Mouse (Mus musculus): ENCODE results near the gene Rbm38.

Gene Rbm38

DNA sequence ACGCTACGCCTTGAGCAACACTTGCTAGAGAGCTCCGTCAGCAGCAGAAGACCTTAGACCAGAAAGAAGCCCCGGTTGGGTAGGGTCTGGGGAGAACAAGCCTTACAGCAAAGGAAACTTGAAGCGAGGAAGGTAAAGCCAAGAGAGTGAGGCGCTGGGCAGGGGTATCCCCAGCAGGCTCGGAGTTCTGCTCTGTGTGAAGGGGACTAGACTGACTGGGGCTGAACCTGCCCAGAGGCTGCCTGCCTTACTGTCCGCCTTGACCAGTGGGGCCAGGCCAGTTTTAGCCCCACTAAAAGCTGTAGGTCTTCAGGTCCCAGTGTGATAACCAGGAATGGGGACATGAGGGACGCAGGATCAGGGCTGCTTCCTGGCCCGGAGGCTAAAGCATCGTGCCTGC lies at the start of gene Rbm38:
Gene Rbm38, plus strand, starts transcription at position 69 of the 400 bp plus-strand sequence.
- DNase-seq: no peak

DNA sequence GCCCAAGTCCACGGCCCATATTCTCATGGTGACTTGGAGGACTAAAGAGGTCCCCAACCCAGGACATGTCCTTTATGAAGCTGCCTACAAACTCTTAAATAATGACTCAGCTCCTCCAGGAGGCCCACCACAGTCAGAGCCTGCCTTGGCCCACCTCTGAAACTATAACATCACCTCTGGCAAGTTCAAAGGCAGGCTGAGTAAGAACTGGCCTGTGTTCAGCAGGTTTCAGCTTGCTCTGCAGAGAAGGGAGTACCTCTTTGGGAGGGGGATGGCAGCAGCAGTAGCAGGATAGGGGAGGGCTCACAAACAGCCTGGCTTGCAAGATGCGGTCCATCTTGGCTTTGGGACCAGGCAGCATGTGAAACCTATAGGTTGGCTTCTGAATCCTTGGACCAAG lies 48.4 kb upstream of the Rbm38 start:
- DNase-seq: no peak

- DNase-seq: peak; percentile 36 to 37
Measured at GRCm38 (mm10) chr2:172973806-172974565, 46.3 kb upstream of the Rbm38 start.

GRCm38 (mm10) chr2:172974701-172975100 lies 45.6 kb upstream of the Rbm38 start:
- peak in 1 of 2 experiments; percentile 41 for DNase-seq

DNA sequence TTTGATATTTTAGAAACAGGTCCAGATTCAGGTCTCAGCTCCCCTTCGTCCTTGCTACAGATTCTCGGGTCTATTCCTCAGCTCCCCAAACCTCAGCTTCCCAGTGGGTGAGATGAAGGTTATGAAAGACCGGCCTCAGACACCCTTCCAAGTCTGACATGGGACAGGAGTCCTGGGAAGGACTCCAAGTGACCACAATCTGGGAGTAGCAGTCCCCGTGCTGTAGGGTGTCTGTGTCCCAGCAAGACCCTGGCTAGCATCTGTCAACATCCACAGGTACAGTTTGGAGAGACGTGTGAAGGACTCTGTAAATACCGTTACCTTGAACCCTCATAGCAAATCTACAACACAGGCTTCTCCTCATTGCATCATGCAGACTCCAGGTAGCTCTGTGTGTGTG lies 45.1 kb upstream of the Rbm38 start:
- DNase-seq: peak in 1 of 2 experiments; percentile 15

DNA sequence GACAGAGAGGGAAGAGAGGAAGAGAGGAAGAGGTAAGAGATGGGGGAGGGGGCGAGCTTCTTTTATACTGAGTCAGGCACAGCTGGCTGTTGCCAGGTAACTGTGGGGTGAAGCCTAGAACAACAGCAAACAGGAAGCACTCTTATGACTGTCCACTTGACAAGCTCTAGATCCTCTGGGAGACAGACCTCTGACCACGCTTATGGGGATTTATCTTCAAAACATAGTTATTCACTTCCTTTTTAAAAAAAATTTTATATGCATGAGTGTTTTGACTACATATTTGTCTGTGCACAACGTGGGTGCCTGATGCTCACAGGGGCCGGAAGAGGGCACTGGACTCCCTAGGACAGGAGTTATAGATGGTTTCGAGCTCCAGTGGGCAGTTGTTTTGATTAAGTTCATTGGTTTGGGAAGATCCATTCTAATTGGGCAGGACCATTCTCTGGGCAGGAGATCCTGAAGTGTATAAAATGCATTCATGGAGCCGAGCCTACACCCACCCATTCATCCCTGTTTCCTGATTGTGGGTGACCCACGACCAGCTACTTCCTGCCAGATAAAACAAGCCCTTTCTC lies 43.5 kb upstream of the Rbm38 start:
- peak; percentile 62 to 75 for DNase-seq

DNA sequence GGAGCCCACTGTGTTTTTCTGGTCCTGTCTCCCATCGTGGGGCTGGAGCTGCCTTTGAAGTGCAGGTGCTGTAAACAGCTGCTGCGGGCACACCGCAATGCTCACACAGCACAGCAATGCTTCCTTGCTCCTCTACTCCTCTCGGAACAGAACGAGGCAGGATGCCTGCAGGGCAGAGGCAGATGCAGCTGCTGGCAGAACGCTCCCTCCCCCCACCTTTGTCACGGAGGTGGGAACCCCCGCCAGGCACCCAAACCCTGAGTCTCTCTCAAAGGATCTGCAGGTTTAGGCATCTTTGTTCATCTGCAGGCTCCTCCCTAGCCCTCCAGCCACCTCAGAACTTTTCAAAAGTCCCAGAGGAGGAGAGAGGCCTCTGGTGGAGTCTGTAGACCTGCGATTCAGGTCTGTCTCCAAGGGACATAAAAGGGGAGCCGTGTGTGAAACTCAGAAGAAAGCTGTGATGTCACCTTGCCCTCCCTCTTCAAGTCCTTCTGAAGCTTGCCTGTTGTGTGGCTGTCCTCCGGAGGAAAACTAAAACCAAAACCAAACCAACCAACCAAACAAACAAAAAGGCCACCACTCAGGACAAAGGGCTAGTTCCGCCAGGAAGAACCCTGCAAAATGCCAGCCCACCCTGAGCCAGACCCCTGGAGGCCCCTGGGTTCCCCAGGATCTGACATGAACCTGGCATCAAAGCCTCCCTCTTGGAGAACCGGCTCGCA lies 42.7 kb upstream of the Rbm38 start, which contains the start of gene Spo11:
Gene Spo11, plus strand, starts transcription at position 292 of the 722 bp plus-strand sequence.
- DNase-seq: peak; percentile 88 to 96

GRCm38 (mm10) chr2:172978131-172978633 lies 42.1 kb upstream of the Rbm38 start:
- DNase-seq: peak in 1 of 2 experiments; percentile 62

DNA sequence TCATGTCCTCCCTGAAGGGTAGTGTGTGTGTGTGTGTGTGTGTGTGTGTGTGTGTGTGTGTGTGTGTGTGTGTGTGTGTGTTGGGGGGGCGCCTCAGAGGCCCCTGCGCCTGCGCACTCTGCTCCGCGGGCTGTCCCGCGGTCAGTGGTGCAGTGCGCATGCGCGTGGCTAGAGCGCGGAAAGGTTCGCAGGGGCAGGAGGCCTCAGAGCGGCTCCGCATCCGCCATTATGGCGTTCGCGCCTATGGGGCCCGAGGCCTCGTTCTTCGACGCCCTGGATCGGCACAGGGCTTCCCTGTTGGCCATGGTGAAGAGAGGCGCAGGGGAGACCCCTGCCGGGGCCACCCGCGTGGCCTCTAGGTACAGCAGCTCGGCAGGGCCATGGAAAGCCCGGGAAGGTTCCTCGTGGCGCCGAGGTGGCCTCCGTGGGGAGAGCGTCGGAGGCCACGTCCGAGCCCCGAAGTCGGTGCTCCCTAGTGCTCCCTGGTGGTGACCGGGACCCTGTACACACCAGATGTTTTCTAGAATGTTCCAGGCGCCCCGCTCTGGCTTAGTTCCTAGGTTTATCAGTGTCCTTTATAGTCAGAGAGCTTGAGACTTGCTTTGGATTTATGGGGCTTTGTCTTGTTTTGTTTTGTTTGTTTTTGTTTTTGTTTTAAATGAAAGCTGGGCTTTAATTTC lies 40.5 kb upstream of the Rbm38 start:
- DNase-seq: peak in 1 of 2 experiments; percentile 37

GRCm38 (mm10) chr2:172982776-172983561 lies 37.3 kb upstream of the Rbm38 start:
- peak; percentile 35 to 61 for DNase-seq

DNA sequence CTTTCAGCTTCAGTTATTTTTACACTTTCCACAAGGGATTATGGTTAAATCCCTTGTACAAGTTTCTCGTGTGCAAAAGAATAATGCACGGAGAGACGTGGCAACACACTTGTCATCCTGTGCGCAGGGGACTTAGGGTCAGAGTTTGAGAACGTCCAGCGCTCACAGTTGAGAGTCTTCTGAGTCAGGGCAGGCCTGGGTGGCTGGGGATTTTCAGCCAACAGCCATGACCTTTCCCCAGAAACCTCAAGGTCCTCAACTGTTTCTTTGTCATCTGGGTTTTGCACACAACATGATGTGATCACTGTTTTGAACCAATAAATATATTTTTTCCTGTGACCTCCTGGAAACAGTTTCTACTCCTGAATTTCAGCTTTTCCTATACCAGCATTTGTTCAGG lies 30.1 kb upstream of the Rbm38 start:
- DNase-seq: no peak

DNA sequence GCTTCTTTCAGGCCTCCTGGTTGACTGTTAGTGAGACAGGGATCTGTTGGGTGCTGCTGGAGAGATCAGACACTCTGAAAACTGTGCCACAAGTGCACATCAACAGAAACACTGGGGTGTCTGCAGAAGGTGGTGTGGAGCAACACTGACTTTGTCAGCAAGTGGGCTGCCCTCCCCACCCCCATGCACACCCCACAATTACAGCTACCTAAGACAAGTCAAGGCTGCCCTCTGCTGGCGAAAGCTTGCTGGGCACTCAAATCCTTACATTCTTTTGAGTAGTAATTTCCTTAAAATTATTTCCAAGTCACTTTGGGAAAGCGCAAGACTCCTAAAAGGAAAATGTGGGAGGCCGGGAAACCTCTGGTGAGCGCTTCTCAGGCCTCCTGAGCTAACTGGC lies 24.1 kb upstream of the Rbm38 start:
- peak; percentile 83 to 84 for DNase-seq

DNA sequence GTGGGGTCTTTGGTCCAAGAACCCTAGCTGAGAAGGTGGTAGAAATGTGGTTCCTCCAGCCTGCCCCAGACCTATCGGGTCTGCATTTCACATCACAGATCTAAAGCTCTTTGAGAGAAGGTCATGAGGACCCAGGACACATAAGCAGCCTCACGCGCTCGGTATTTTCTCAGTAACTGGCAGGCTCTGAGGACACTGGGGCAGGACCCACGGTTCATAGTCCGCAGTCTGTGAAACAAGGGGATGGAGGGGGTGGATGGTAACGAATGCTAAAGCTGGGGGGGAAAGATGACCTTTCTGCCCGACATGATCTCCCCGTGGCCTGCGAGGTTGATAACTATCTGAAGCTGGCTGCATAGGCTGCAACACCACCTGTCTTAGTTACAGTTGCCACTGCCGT lies 22.6 kb upstream of the Rbm38 start:
- no peak for DNase-seq

- no peak for DNase-seq
Measured at GRCm38 (mm10) chr2:172998478-172998877, 21.8 kb upstream of the Rbm38 start.

GRCm38 (mm10) chr2:172999630-173000284 lies 20.5 kb upstream of the Rbm38 start, which contains the start of gene Rae1:
Rae1 (plus strand) TSS chr2:173000117.
- DNase-seq: peak; percentile 98 to 99

GRCm38 (mm10) chr2:173000285-173000652 lies 20.0 kb upstream of the Rbm38 start:
- no peak for DNase-seq

GRCm38 (mm10) chr2:173000921-173001320 lies 19.4 kb upstream of the Rbm38 start:
- no peak for DNase-seq

DNA sequence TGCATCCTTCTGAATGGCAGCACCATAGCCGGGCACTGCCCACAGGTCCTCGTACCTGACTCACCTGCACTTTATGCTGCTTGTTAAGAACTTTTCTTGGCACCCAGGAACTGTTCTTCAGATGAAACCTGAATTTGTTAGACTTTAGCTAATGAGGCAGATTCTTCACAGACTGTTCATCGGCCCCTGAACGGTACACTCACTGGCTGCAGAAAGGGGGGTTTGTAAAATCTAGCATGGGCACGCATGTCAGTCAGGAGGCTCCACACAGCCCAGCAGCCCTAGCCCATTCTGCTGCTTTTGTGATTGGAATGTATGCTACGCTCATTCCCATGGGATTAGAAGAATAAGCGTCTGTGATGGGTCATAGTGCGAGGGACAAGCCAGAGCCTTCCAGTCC lies 16.6 kb upstream of the Rbm38 start:
- DNase-seq: no peak

- no peak for DNase-seq
Measured at GRCm38 (mm10) chr2:173010220-173010717, 10.0 kb upstream of the Rbm38 start.

GRCm38 (mm10) chr2:173011440-173011839 lies 8.9 kb upstream of the Rbm38 start:
- no peak for DNase-seq

- DNase-seq: no peak
Measured at GRCm38 (mm10) chr2:173014741-173015287, 5.5 kb upstream of the Rbm38 start.
